Mouse (Mus musculus) Muller cell, postnatal 12 days (primary cell): ENCODE measurements at regions not wholly inside any gene's neighbourhood (a gene's known extent, or its start where the extent isn't known, plus 50 kb on each side); places are given as distances from the start of the nearest gene placed in this dataset.

Experiments
- DNase-seq: peaks from one replicate; pipeline ENCODE4 v3.0.0-alpha.2; 2015; ENCODE audit errors: inconsistent ontology term

- no peak for DNase-seq
Observed at GRCm38 (mm10) chr10:87732658-87733057, 125.4 kb upstream of the Igf1 start.

DNA sequence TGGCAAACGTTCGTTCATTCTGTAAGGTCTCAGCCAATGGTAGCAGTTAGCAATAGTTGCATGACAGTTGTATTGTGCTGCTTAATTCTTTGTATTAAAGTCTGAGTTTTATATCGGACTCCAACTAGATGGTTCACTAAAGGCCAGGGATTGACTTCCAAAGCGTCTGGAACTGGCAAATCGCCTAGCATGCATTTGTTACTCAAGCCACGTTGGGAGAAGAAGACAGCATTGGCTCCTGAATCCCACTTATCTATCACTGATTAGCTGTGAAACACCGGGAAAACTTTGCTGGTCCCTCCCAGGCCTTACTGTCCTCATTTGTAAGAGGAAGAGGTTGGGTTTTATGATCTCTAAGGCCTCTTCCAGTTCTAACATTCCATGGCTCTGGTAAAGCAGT, 124.8 kb upstream of the Igf1 start:
- DNase-seq: no peak

GRCm38 (mm10) chr10:87740323-87740722, 117.7 kb upstream of the Igf1 start:
- no peak for DNase-seq

- DNase-seq: no peak
Observed at GRCm38 (mm10) chr10:87742766-87743165, 115.3 kb upstream of the Igf1 start.

GRCm38 (mm10) chr10:87747846-87748552, 110.1 kb upstream of the Igf1 start:
- DNase-seq: no peak

GRCm38 (mm10) chr10:87748631-87749193, 109.4 kb upstream of the Igf1 start:
- peak; percentile 35 for DNase-seq

DNA sequence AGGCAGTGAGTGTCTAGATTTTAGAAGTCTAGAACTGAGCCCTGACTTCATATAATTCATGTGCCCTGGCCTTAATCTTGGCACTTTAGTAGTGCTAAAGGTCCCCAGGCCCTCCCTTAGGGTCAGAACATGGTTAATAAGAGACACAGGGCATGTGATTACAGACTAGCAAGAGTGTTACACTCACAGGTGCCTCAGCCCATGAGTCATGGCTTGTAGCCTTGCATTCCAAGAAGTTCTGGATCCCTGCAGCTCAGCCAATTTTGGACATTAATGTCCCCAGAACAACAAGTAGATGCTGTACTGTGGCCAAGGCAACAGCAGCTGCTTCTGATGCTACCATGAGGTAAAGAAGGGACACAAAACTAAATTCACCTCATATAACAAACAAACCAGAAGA, 107.7 kb upstream of the Igf1 start:
- no peak for DNase-seq

DNA sequence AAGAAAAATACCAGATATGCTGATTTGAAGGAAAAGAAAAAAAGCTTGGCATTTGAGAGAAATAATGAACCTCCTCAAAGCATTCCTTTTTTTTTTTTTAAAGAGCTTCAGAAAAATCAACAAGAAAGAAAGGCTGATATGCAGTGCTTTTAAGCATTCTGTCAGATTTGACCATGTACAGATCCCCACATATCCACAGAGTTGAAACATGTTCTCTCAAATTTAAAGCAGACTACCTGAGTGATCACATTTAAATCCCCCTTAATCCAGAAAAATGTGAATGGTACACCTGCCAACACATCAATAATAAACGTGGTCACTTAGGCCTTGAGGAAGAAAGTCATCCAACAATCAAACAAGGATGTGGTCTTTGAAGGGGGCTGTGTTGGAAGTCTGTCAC, 107.1 kb upstream of the Igf1 start:
- no peak for DNase-seq

GRCm38 (mm10) chr10:87752117-87752516, 105.9 kb upstream of the Igf1 start:
- DNase-seq: no peak

- DNase-seq: no peak
Observed at GRCm38 (mm10) chr10:87753483-87753882, 104.6 kb upstream of the Igf1 start.

- DNase-seq: no peak
Observed at GRCm38 (mm10) chr10:87761528-87762030, 96.5 kb upstream of the Igf1 start.

GRCm38 (mm10) chr10:87787521-87787920, 70.5 kb upstream of the Igf1 start:
- peak; percentile 78 for DNase-seq

DNA sequence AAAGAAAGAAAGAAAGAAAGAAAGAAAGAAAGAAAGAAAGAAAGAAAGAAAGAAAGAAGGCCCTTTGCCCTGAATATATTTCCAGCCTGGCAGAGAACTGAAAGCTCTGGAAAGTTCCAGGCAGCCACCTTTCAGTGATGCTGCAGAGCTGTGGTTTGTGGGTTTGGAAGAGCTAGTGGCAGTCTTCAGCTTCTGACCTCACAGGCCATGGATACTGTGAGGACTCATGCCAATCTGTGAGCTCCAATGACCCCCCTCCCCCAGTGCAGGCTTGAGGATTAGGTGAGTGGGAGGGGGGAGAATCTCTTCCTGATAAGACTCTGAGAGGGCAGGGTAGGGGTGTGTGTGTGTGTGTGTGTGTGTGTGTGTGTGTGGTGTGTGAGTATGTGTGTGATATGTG, 65.7 kb upstream of the Igf1 start:
- peak; percentile 70 for DNase-seq

DNA sequence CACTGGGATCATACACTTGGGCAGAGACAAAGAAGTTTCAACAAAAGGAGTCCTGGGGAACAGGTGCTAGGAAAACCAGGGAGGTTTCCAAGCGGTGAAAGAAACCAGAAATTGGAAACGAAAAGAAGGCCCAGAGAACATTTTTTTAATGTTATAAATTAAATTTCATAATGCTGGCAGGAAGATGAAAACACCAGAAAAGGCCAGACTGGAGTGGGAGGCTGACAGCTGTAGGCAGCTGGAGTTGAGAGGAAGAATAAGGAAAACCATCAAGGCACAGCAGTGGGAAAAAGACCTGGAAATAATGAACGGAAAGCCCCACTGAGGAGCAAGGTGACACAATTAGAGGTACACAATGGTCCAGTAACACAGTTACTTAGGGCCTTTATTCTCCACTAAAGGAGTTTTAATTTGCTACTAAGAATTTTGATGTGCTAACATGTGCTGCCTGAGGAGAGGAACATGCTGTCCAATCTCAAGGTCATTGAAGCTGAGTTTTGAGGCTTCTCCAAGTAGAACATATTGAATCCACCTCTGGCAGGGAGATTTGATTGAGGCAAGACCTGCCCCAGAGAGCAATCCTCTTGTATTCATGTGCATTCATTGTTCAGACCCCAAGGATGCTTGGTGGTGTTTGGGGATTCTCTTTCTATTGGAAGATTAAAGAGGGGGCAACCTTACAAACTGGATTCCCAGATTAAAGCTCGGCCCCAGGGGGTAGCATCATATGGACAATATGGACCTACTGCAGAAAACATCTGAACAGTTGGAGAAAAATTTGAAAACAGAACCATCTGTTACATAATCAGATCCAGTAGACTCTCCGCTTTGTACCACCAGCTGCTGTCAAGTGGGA, 53.9 kb upstream of the Igf1 start:
- DNase-seq: no peak

DNA sequence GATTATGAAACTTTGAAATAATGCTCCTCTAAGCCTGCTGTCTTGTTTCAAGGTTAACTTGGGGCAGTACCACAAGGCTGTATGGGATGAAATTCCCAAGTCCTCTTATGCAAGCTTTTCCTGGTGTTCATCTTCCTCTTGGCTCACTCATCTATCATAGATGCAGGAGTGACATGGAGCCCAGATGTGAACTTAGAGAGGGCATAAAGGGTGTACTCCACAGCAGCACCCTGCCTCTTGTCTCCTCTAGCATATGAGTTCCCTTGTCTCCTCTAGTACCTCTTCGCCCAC, 53.3 kb upstream of the Igf1 start:
- DNase-seq: no peak
